Mouse (Mus musculus) cerebellum, adult 2 months (tissue): ENCODE data around the gene Scel.

ENCODE experiments used
- CTCF ChIP-seq: fragments of 200-500 bp; IDR thresholded peaks from 2 replicates; pipeline ENCODE4 v1.5.1; 2011; ENCODE audit warnings: low read depth, mild to moderate bottlenecking, control low read depth, low read length, moderate library complexity, borderline replicate concordance; ENCODE audit not compliant: insufficient read depth
- POLR2A ChIP-seq: fragments of 200-500 bp; IDR thresholded peaks from 2 replicates; pipeline ENCODE4 v1.6.1; 2011; ENCODE audit warnings: low read length, control low read depth, borderline replicate concordance; ENCODE audit not compliant: insufficient read depth

- TF ChIP-seq POLR2A (no peak), CTCF (no peak)
These were observed 37.8 kb upstream of the Scel start for GRCm38 (mm10) chr14:103475312-103475711.
